Mouse (Mus musculus): ENCODE measurements around the gene Map3k10. TPM values are rescaled to one million over a fixed set of nuclear protein-coding genes. Genes with fewer than 3 reads are reported as not detected.
A peak's percentile ranks its signal among the peaks of the same experiment; 100 is the strongest.

The Map3k10 gene
- polyA plus RNA-seq, 1 experiment from 2014 or later = 8.8 TPM

DNA sequence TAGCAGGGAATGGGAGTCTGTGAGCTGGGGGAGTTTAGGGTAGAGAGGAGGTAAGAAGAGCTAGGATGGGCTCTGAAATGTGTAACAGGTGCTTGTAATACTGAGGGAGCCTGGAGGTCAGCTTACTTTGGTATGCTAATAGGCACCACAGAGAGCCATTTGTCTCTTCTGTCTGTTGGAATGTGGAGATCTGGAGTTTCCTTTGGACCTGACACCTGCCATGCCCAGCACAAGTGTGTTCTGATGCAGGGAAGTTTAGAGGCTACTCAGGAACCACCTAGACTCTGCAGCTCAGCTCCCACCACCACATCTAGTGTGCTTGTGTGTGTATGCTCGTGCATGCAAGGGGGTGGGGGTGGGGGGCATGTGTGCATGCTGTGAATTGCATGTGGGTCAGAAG is 52.2 kb downstream of the Map3k10 start:
- H3K9me3 ChIP-seq = no peaks in the 10 kb centered on the region
- no peaks in the 10 kb centered on the region for H3K27me3 ChIP-seq
- H3K4me3 ChIP-seq = no peak overlapping the region
- no peak overlapping the region for H3K4me2 ChIP-seq (replicated peaks)
- 82% methylated on average over 1 of the region's 1 CpGs for WGBS
- 0 out of 2 replicates have a peak, but pooled peaks have one; percentile 54 for ATAC-seq (ENCODE audit: low FRiP score, low read depth)
- no peak overlapping the region for H3K9ac ChIP-seq
- no peaks in the 10 kb centered on the region for H3K4me1 ChIP-seq
- H3K36me3 ChIP-seq = peaks cover 98% of the 10 kb centered on the region
- H3K27ac ChIP-seq = no peak overlapping the region

DNA sequence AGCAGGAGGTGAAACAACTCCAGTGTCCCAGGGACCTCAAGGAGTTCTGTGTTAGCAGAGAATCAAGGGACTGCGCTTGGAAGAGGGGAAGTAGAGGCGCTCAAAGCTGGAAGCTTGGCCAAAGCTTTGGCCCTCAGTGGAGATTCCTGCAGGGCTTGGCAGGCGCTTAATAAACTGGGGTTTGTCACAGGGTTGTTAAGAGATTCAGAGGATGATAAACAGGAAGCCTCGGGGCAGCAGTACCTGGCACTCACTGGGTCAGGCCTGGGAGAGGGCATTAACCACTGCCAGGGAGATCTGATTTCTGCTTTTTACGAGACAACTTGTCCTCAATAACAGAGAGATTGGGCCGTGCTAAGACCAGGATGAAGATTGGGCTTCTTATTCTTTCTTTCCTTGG is 53.4 kb downstream of the Map3k10 start:
- 69% methylated on average over 6 of the region's 6 CpGs for WGBS
- Histone ChIP-seq H3K9me3 (no peaks in the 10 kb centered on the region), H3K9ac (no peak overlapping the region), H3K4me2 (replicated peaks) (no peak overlapping the region), H3K27ac (no peak overlapping the region), H3K4me3 (no peak overlapping the region), H3K4me1 (no peaks in the 10 kb centered on the region), H3K36me3 (peaks cover 98% of the 10 kb centered on the region), H3K27me3 (no peaks in the 10 kb centered on the region)
- no peak for ATAC-seq (ENCODE audit: low FRiP score, low read depth)

DNA sequence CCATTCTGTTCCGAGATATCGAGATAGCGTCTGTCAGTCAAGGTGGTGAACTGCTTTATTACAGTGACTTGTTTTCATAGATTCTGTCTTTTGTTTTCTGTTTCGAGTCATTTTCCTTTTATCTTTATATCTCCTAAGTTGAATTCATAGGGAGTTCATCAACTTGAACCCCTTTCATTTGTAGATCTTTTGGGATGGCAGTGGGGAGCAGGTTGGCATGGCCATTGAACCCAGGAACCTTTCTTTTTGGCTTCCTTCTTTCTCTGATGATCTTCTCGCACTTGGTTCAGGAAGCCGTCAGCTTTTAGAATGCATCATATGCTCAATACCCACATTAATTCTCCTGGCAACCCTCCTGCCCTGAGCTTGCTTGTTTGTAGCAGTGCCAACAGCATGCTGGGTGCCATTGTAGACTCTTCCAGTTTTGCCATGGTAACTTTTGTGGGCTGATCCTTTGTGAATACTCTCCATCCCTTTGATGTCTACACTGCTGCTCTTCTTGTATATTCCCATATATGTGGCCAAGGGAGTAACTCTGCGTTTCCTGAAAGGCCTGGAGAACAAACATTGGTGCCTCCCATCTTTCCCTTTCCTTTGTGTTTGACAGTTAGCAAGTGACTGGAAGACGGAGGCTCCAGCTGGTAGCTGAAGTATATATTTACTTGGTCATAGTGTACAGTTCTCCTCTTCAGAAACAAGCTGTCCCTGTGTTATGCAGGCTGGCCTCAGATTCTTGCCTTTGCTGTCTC is 60.5 kb downstream of the Map3k10 start:
- no peak overlapping the region for H3K4me2 ChIP-seq (replicated peaks)
- peaks cover 56% of the 10 kb centered on the region for H3K36me3 ChIP-seq
- H3K4me1 ChIP-seq = no peaks in the 10 kb centered on the region
- no peak overlapping the region for H3K27ac ChIP-seq
- ATAC-seq (ENCODE audit: low FRiP score, low read depth) = no peak
- WGBS = 92% methylated on average over 8 of the region's 8 CpGs
- H3K27me3 ChIP-seq = no peaks in the 10 kb centered on the region
- H3K9me3 ChIP-seq = no peaks in the 10 kb centered on the region
- no peak overlapping the region for H3K9ac ChIP-seq
- H3K4me3 ChIP-seq = no peak overlapping the region

DNA sequence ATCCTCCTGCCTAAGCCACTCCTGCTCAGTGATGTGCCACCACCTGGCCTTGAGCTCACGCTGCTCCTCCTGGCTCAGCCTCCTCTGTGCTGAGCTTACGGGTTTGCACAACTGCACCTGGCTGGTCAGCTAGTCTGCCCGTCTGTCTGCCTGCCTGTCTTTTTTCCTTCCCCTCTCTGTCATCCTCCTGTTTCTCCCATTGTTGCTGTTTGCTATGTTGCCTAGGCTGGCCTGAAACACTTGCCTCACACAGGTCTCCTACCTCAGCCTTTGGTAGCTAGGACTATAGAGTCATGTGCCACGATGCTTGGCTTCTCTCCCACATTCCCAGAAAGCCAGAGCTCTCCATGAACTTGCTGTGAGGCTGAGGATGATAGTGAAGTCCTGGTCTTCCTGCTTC is 61.5 kb downstream of the Map3k10 start:
- Histone ChIP-seq H3K4me3 (no peak overlapping the region), H3K4me2 (replicated peaks) (no peak overlapping the region), H3K27me3 (no peaks in the 10 kb centered on the region), H3K4me1 (0 out of 2 replicates have a peak, but pooled peaks cover under 1% of the 10 kb centered on the region), H3K36me3 (peaks cover 54% of the 10 kb centered on the region), H3K9me3 (no peaks in the 10 kb centered on the region), H3K27ac (no peak overlapping the region), H3K9ac (no peak overlapping the region)
- WGBS = 79% methylated on average over 4 of the region's 4 CpGs
- ATAC-seq (ENCODE audit: low FRiP score, low read depth) = no peak

DNA sequence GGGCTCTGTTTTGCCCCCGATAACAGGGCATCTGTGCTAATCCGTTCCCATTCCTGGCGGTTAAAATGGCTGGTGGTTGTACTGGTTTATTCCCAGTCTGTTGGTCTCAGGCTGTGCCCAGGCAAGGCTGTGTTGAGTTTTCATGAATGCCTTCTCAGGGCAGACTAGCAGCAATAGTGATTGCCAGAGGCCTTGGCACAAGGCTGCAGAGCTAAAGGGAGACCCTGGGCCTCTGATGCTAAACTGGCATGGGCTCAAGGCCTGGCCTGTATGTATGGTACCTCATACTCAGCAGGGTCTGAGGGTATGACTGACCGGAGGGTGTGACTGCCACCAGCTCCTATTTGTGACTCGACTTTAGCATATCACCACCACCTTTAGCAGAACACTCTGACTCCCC is 63.5 kb downstream of the Map3k10 start:
- Histone ChIP-seq H3K27me3 (no peaks in the 10 kb centered on the region), H3K4me2 (replicated peaks) (no peak overlapping the region), H3K9me3 (no peaks in the 10 kb centered on the region), H3K36me3 (peaks cover 40% of the 10 kb centered on the region), H3K27ac (no peak overlapping the region), H3K4me1 (peaks cover 21% of the 10 kb centered on the region), H3K9ac (no peak overlapping the region), H3K4me3 (no peak overlapping the region)
- 89% methylated on average over 5 of the region's 5 CpGs for WGBS
- no peak for ATAC-seq (ENCODE audit: low FRiP score, low read depth)

DNA sequence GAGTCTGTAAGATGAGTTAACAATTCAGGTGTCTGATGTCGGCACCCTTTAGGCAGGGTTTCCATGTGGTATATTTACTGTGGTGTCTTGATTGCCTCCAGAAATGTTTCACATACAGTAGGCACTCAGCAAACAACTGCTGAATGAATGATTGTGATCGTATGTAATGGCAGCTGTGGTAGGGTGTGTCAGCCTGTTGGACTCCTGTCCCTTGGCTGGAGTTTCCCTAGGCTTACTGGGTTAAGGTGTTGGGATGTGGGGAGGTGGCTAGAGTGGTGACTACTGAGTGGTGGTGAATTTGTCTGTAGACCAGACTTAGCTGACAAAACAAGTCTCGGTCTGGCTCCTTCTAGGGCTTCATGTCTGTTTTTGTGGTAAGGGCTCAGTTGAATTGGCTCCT is 64.0 kb downstream of the Map3k10 start:
- ATAC-seq (ENCODE audit: low FRiP score, low read depth) = no peak
- Histone ChIP-seq H3K27me3 (no peaks in the 10 kb centered on the region), H3K36me3 (peaks cover 37% of the 10 kb centered on the region), H3K4me3 (no peak overlapping the region), H3K9me3 (no peaks in the 10 kb centered on the region), H3K27ac (no peak overlapping the region), H3K4me1 (peaks cover 26% of the 10 kb centered on the region), H3K4me2 (replicated peaks) (no peak overlapping the region), H3K9ac (no peak overlapping the region)
- 91% methylated on average over 3 of the region's 3 CpGs for WGBS

DNA sequence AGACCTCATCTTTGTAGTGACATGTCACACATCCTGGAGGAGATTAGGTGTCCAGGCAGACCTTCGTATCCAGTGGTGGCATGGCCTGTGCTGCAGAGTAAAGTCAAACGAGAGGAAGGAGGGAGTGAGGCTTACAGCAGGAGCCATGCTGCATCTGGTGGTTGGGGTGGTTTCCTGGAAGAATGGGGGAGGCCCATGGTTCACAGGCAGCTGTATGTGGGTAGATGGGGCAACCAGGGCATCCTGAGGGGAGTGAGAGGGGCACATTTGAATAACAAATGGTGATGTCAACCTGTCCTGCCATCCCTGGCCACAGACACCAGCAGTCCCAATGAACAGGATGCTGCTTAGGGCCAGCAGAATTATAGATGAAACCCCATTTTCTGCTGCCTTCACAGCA is 64.7 kb downstream of the Map3k10 start:
- no peak for ATAC-seq (ENCODE audit: low FRiP score, low read depth)
- Histone ChIP-seq H3K4me2 (replicated peaks) (no peak overlapping the region), H3K27me3 (no peaks in the 10 kb centered on the region), H3K27ac (no peak overlapping the region), H3K36me3 (peaks cover 37% of the 10 kb centered on the region), H3K4me3 (no peak overlapping the region), H3K4me1 (peaks cover 33% of the 10 kb centered on the region), H3K9me3 (no peaks in the 10 kb centered on the region), H3K9ac (no peak overlapping the region)
- 82% methylated on average over 2 of the region's 2 CpGs for WGBS

DNA sequence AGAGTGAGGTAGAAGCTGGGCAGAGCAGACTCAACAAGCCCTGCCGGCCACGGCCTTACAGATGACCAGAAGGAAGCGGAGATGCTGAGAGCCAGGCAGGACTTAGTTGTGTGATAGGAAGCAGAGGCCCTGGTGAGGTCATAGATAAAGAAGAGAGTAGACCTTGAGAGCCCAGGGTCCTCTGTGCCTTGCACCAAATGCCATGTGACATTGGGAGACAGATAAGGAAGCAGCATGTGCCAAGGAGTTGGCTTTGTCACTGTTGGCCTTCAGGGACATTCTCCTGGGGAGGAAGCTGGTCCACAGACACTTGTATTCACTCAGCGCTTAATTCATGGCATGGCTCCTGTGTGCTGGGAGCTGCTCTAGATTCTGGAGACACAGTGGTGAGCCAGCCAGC is 65.1 kb downstream of the Map3k10 start:
- Histone ChIP-seq H3K27me3 (no peaks in the 10 kb centered on the region), H3K27ac (no peak overlapping the region), H3K4me1 (peaks cover 37% of the 10 kb centered on the region), H3K9me3 (no peaks in the 10 kb centered on the region), H3K4me3 (no peak overlapping the region), H3K4me2 (replicated peaks) (no peak overlapping the region), H3K36me3 (peaks cover 37% of the 10 kb centered on the region), H3K9ac (no peak overlapping the region)
- no peak for ATAC-seq (ENCODE audit: low FRiP score, low read depth)
- WGBS = 96% methylated on average over 4 of the region's 4 CpGs

DNA sequence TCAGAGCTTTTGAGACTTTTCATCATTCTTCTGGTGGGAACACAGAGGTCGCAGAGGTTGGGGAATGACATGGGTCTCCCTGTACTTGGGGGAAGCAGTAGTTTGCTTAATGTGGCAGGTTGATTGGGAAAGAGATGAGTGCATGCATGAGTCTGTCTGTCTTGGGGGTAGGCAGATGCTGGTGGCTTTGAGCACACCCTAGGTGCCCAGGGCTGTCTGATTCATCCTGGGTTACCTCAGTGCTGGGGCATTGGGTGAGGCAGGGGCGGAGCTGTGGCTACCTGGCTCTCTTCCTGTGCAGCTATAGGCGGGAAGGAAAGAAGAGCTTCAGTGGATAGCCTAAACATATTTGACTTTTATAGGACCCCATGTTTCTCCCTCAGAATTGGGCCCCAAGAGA is 66.3 kb downstream of the Map3k10 start:
- no peaks in the 10 kb centered on the region for H3K27me3 ChIP-seq
- ATAC-seq (ENCODE audit: low FRiP score, low read depth) = no peak
- no peak overlapping the region for H3K4me3 ChIP-seq
- no peaks in the 10 kb centered on the region for H3K9me3 ChIP-seq
- no peak overlapping the region for H3K4me2 ChIP-seq (replicated peaks)
- peak overlapping the region; percentile 31; the same call in 1 of the 2 replicates for H3K9ac ChIP-seq
- whole genome bisulfite sequencing = 85% methylated on average over 3 of the region's 3 CpGs
- peaks cover 43% of the 10 kb centered on the region for H3K4me1 ChIP-seq
- H3K36me3 ChIP-seq = peaks cover 37% of the 10 kb centered on the region
- no peak overlapping the region for H3K27ac ChIP-seq

DNA sequence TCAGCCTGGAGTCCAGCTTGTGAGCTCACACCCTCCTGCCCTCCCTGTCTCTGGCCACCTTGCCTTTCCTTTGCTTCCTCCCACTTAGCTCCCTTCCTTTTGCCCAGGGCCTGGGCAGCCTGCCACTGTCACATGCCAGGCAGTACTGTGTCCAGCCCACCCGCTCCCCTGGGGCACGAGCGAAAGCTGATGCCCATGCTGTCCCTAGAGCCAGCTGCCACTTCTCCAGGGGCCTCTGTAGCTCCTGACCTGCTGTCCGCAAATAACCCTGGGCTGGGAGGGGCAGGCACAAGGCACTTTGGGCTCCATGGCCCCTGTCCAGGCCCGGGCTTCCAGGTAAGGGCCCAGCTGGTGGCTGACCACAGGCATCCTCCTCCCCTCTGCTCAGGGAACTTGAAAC is 66.8 kb downstream of the Map3k10 start:
- Histone ChIP-seq H3K36me3 (peaks cover 42% of the 10 kb centered on the region), H3K4me1 (peaks cover 46% of the 10 kb centered on the region), H3K4me2 (replicated peaks) (0 out of 2 replicates have a peak overlapping the region, but pooled peaks have one; percentile 9), H3K9ac (peak overlapping the region; percentile 31), H3K9me3 (no peaks in the 10 kb centered on the region), H3K27me3 (no peaks in the 10 kb centered on the region), H3K4me3 (no peak overlapping the region), H3K27ac (peak overlapping the region; percentile 88; the same call in 1 of the 2 replicates)
- WGBS = 65% methylated on average over 5 of the region's 5 CpGs
- no peak for ATAC-seq (ENCODE audit: low FRiP score, low read depth)

GRCm38 (mm10) chr7:27606481-27607254 is 67.7 kb downstream of the Map3k10 start:
- H3K4me2 ChIP-seq (replicated peaks) = peak overlapping the region; percentile 30
- H3K36me3 ChIP-seq = peaks cover 42% of the 10 kb centered on the region
- H3K4me1 ChIP-seq = peaks cover 55% of the 10 kb centered on the region
- no peak overlapping the region for H3K4me3 ChIP-seq
- no peaks in the 10 kb centered on the region for H3K27me3 ChIP-seq
- peak; percentile 49; the same call in 1 of the 2 replicates for ATAC-seq (ENCODE audit: low FRiP score, low read depth)
- peak overlapping the region; percentile 88; the same call in 1 of the 2 replicates for H3K27ac ChIP-seq
- 47% methylated on average over 10 of the region's 10 CpGs for WGBS
- no peaks in the 10 kb centered on the region for H3K9me3 ChIP-seq
- H3K9ac ChIP-seq = peak overlapping the region; percentile 31; the same call in 1 of the 2 replicates

All from limb, embryonic 13.5 days (tissue).